Mouse (Mus musculus): ENCODE data around the gene Smg9. TPM values are rescaled to one million over a fixed set of nuclear protein-coding genes. Genes with fewer than 3 reads are reported as not detected.
A peak's percentile ranks its signal among the peaks of the same experiment; 100 is the strongest.

The Smg9 gene
- polyA plus RNA-seq, 1 experiment from 2014 or later, result 17.1 TPM

DNA sequence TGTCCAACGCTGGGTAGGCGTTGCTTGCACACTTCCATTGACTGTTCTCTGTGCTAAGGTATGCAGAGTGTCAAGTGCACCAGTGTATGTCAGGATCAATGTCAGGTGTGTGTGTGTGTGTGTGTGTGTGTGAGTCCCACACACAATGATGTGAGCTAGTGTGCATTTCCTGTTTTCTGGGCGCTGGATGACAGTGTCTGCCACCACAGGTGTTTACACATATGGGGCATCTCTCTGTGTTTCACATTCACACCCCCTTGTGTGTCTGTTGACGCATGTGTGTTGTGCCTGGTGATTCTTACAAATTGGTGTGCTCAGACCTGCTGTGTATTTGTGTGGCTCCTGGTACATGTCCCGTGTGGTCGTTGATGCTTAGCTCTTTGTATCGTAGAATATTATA lies 30.5 kb upstream of the Smg9 start:
- Histone ChIP-seq H3K36me3 (no peaks in the 10 kb centered on the region), H3K27ac (no peak overlapping the region), H3K4me2 (no peak overlapping the region), H3K4me1 (replicated peaks) (peaks cover 13% of the 10 kb centered on the region), H3K9me3 (replicated peaks) (no peaks in the 10 kb centered on the region), H3K4me3 (no peak overlapping the region), H3K9ac (no peak overlapping the region), H3K27me3 (no peaks in the 10 kb centered on the region)
- ATAC-seq (replicated peaks; ENCODE audit: insufficient number of reproducible peaks, insufficient read depth, low FRiP score, low read depth), result no peak
- WGBS, result 82% methylated on average over 7 of the region's 7 CpGs

DNA sequence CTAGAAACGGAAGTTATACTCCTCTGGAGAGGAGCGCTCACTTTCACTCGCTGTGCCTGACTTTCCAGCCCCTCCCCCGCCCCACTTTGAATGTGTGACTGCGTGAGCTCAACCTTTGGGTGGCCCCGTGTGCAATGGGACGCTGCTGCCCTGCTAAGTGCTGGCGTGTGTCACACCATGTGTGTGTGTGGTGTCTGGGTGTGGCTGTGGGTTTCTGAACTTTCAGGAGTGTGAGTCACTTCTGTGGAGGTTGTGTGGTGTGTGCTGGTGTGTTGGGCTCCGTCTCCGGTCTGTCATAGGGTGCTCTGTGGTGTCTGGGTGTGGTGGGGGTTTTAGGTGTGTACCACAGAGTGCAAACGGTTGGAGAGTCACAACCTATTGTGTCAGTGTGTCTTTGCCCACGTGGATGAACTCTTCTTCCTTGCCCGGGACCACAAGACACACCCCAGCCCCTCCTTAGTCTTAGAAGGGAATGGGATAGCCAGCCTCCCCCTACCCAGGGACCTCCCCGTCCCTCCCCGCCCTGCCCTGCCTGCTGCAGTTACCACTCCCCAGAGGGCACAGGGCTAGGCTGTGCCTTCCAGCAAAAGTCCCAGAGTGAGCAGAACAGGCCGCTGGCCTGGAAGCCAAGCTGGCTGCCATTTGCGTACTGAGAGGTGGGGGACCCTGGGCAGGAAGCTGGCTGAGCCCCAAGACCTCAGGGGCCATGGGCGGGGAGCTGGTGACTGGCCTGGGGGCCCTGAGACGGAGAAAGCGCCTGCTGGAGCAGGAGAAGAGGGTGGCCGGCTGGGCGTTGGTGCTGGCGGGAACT lies 29.5 kb upstream of the Smg9 start, which contains the start of gene Kcnn4:
TSS of gene Kcnn4 (plus strand) at position 533 of the 811 bp plus-strand sequence.
- no peak within 1 kb of the TSS for H3K9ac ChIP-seq
- no peak within 1 kb of the TSS; the same call in 1 of the 2 replicates for H3K27ac ChIP-seq

DNA sequence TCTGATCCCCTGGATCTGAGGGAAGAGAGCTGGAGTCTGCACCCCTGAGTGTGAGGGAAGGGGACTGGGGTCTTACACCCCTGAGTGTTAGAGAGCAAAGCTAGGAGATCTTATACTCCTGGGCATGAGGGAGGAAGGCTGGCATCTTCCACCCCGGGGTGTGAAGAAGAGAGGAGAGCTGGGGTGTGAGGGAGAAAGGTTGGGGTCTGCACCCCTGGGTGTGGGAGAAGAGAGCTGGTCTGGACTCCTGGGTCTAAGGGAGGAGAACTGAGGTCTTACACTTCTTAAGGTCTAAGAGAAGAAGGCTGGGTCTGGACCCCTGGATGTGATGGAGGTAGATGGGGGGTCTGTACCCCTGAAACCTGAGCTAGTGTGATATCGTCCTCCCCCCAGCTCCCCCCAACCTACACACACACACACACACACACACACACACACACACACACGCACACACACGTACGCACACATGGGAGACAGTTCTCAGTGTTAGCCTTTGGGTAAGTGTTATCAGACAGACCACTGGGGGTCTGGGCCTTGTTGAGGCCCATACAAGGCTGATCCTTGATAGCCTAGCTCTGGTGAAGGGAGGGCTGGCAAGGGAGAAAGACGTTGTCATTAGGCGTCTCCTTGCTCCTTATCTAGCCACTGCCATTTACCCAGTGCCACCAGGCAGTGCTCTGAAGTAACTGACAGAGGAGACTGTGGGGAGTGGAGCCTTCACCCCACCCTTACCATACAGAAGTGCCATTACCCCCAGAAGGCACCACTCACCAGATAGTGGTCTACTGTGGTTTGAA lies 28.2 kb upstream of the Smg9 start:
- peak overlapping the region; percentile 32; the same call in 1 of the 2 replicates for H3K4me3 ChIP-seq
- no peaks in the 10 kb centered on the region for H3K27me3 ChIP-seq
- H3K4me1 ChIP-seq (replicated peaks), result peaks cover 11% of the 10 kb centered on the region
- H3K36me3 ChIP-seq, result no peaks in the 10 kb centered on the region
- no peak overlapping the region for H3K9ac ChIP-seq
- H3K9me3 ChIP-seq (replicated peaks), result no peaks in the 10 kb centered on the region
- H3K27ac ChIP-seq, result no peak overlapping the region
- no peak for ATAC-seq (replicated peaks; ENCODE audit: insufficient number of reproducible peaks, insufficient read depth, low FRiP score, low read depth)
- H3K4me2 ChIP-seq, result 0 out of 2 replicates have a peak overlapping the region, but pooled peaks have one; percentile 16
- WGBS, result 56% methylated on average over 7 of the region's 7 CpGs

More for the DNA sequence above, 29.5 kb upstream of the Smg9 start, which contains the start of gene Kcnn4:
- Histone ChIP-seq H3K4me3 (peak within 1 kb of the TSS; percentile 32), H3K27me3 (no peaks in the 10 kb centered on the region), H3K4me1 (replicated peaks) (peaks cover 13% of the 10 kb centered on the region), H3K36me3 (no peaks in the 10 kb centered on the region), H3K4me2 (peak within 1 kb of the TSS; percentile 16; the same call in 1 of the 2 replicates), H3K9me3 (replicated peaks) (no peaks in the 10 kb centered on the region)
- 31% methylated on average over 23 of the region's 23 CpGs for WGBS
- no peak; the same call in 1 of the 2 replicates for ATAC-seq (replicated peaks; ENCODE audit: insufficient number of reproducible peaks, insufficient read depth, low FRiP score, low read depth)

DNA sequence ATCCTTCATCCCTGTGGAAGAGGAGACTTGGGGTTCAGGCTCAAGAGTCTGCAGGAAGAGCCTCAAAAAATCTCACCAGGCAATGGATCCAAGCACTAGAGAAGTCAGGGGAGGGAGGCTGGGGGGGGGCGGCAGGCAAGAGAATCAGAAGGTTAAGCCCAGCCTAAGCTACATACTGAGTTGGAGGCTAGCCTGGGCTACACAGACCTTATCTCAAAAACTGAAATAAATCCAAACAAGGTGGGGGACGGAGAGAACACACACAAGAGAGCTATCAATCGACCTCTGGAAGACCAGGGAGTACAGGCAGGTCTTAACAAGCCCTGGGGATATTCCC lies 27.6 kb upstream of the Smg9 start:
- H3K4me3 ChIP-seq, result peak overlapping the region; percentile 32; the same call in 1 of the 2 replicates
- no peaks in the 10 kb centered on the region for H3K9me3 ChIP-seq (replicated peaks)
- peaks cover 14% of the 10 kb centered on the region for H3K4me1 ChIP-seq (replicated peaks)
- no peak for ATAC-seq (replicated peaks; ENCODE audit: insufficient number of reproducible peaks, insufficient read depth, low FRiP score, low read depth)
- H3K27ac ChIP-seq, result no peak overlapping the region
- WGBS, result 49% methylated on average over 3 of the region's 3 CpGs
- no peaks in the 10 kb centered on the region for H3K27me3 ChIP-seq
- no peak overlapping the region for H3K9ac ChIP-seq
- 0 out of 2 replicates have a peak overlapping the region, but pooled peaks have one; percentile 16 for H3K4me2 ChIP-seq
- no peaks in the 10 kb centered on the region for H3K36me3 ChIP-seq

DNA sequence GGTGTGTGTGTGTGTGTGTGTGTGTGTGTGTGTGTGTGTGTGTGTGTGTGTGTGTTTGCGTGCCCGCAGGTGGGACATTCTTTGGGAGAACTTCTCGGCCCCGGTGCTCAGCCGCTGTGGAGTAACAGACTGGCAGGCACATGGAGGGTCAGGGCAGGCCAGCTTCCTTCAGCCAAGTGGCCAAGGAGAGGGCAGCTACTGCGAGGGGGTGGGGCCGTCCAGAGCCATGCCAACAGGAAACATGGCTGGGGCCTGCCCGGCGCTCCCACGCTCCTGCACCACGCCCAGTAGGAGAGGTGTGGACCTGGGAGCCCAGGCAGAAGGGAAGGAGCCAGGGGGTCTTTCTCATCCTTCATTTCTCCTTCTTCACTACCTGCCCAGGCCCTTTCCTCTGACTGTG lies 27.1 kb upstream of the Smg9 start:
- H3K4me3 ChIP-seq, result no peak overlapping the region; the same call in 1 of the 2 replicates
- 55% methylated on average over 10 of the region's 11 CpGs for WGBS
- H3K9ac ChIP-seq, result no peak overlapping the region
- ATAC-seq (replicated peaks; ENCODE audit: insufficient number of reproducible peaks, insufficient read depth, low FRiP score, low read depth), result 0 out of 2 replicates have a peak, but pooled peaks have one; percentile 13
- H3K9me3 ChIP-seq (replicated peaks), result no peaks in the 10 kb centered on the region
- H3K4me1 ChIP-seq (replicated peaks), result peaks cover 19% of the 10 kb centered on the region
- peak overlapping the region; percentile 20; the same call in 1 of the 2 replicates for H3K4me2 ChIP-seq
- no peak overlapping the region for H3K27ac ChIP-seq
- no peaks in the 10 kb centered on the region for H3K36me3 ChIP-seq
- peaks cover under 1% of the 10 kb centered on the region for H3K27me3 ChIP-seq

- no peak overlapping the region; the same call in 1 of the 2 replicates for H3K27ac ChIP-seq
- H3K4me1 ChIP-seq (replicated peaks), result peaks cover 23% of the 10 kb centered on the region
- ATAC-seq (replicated peaks; ENCODE audit: insufficient number of reproducible peaks, insufficient read depth, low FRiP score, low read depth), result no peak
- no peaks in the 10 kb centered on the region for H3K36me3 ChIP-seq
- no peaks in the 10 kb centered on the region for H3K9me3 ChIP-seq (replicated peaks)
- H3K4me2 ChIP-seq, result peak overlapping the region; percentile 20; the same call in 1 of the 2 replicates
- 51% methylated on average over 4 of the region's 4 CpGs for WGBS
- H3K4me3 ChIP-seq, result no peak overlapping the region; the same call in 1 of the 2 replicates
- peaks cover 4% of the 10 kb centered on the region for H3K27me3 ChIP-seq
- no peak overlapping the region for H3K9ac ChIP-seq
Measured at GRCm38 (mm10) chr7:24372786-24373185, 26.6 kb upstream of the Smg9 start.

DNA sequence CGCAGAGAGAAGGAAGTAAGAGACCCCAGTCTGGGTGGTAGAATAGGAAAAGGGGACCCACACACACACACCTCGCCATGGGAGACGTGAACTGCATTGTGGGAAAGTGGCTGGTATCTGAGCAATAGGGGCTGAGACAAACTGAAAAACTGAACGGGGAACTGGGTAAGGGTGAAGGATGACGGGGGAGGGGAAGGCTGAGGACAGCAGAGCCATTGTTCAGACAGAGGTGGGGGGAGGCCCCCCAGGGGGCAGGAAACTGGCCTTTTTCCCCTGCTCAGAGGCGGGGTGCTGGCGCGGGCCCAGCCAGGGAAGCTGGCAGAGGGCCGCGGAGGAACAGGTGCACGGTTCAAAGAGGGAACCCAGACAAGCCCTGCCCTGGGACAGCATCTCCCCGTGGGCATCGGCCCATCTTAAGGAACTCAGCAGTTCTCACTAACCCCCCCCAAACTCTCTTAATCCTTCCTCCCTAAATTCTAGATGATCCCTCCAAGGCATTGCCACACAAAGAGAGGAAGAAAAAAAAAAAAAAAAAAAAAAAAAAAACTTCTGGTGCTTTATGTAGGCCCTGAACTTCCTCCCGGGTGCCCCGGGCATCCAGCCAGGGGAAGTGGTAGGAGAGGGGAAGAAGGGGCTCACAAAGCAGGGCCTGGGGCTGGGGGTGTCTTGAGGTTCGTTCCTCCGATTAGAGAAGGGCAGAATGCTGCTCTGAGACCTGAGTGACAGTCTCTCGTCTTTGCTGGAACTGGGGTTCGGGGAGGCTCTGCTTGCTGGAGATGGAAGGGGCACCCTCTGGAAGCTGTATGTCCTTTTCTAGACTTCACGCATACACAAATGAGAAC lies 25.7 kb upstream of the Smg9 start:
- Histone ChIP-seq H3K9ac (no peak overlapping the region), H3K4me2 (peak overlapping the region; percentile 20; the same call in 1 of the 2 replicates), H3K4me1 (replicated peaks) (peaks cover 23% of the 10 kb centered on the region), H3K4me3 (no peak overlapping the region), H3K27me3 (peaks cover 11% of the 10 kb centered on the region), H3K36me3 (no peaks in the 10 kb centered on the region), H3K9me3 (replicated peaks) (no peaks in the 10 kb centered on the region), H3K27ac (peak overlapping the region; percentile 51; the same call in 1 of the 2 replicates)
- ATAC-seq (replicated peaks; ENCODE audit: insufficient number of reproducible peaks, insufficient read depth, low FRiP score, low read depth), result 0 out of 2 replicates have a peak, but pooled peaks have one; percentile 14
- WGBS, result 38% methylated on average over 16 of the region's 20 CpGs

DNA sequence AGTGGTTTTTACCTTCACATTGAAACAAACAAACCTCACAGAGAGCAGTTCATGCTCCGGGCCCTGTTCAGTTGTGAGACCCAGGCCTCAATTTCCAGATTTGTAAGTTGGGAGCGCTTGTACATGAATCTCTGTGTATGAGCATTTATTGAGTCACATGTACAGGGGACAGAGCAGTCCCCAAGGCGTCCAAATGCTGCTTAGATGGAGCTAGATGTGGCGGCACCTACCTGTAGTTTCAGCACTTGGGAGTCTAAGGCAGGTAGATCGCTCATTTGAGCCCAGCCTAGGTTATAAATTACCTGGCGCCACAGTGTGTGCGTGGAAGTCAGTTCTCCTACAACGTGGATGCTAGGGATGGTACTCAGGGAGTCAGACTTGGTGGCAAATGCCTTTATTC lies 23.0 kb upstream of the Smg9 start:
- no peak overlapping the region for H3K9ac ChIP-seq
- no peak for ATAC-seq (replicated peaks; ENCODE audit: insufficient number of reproducible peaks, insufficient read depth, low FRiP score, low read depth)
- no peak overlapping the region for H3K27ac ChIP-seq
- H3K4me2 ChIP-seq, result no peak overlapping the region; the same call in 1 of the 2 replicates
- WGBS, result 83% methylated on average over 8 of the region's 8 CpGs
- peaks cover 20% of the 10 kb centered on the region for H3K4me1 ChIP-seq (replicated peaks)
- H3K9me3 ChIP-seq (replicated peaks), result no peaks in the 10 kb centered on the region
- no peaks in the 10 kb centered on the region for H3K36me3 ChIP-seq
- no peak overlapping the region for H3K4me3 ChIP-seq
- peaks cover 16% of the 10 kb centered on the region for H3K27me3 ChIP-seq

GRCm38 (mm10) chr7:24377091-24377865 lies 22.1 kb upstream of the Smg9 start:
- Histone ChIP-seq H3K9me3 (replicated peaks) (no peaks in the 10 kb centered on the region), H3K27me3 (peaks cover 16% of the 10 kb centered on the region), H3K4me1 (replicated peaks) (peaks cover 20% of the 10 kb centered on the region), H3K27ac (no peak overlapping the region), H3K9ac (peak overlapping the region; percentile 47; the same call in 1 of the 2 replicates), H3K4me2 (peak overlapping the region; percentile 74), H3K36me3 (no peaks in the 10 kb centered on the region), H3K4me3 (peak overlapping the region; percentile 42)
- 6% methylated on average over 49 of the region's 49 CpGs for WGBS
- peak; percentile 61 for ATAC-seq (replicated peaks; ENCODE audit: insufficient number of reproducible peaks, insufficient read depth, low FRiP score, low read depth)

Data from heart, embryonic 15.5 days (tissue).